Mouse (Mus musculus): ENCODE measurements around the gene Pi4k2a. TPM values are rescaled to one million over a fixed set of nuclear protein-coding genes. Genes with fewer than 3 reads are reported as not detected.
"Not testable (repeated sequence)": the region's sequence is repeated elsewhere in the genome, so short reads cannot be mapped to it uniquely, and the experiment has no call there.

The Pi4k2a gene
- polyA plus RNA-seq, 1 experiment: 26.0 TPM

DNA sequence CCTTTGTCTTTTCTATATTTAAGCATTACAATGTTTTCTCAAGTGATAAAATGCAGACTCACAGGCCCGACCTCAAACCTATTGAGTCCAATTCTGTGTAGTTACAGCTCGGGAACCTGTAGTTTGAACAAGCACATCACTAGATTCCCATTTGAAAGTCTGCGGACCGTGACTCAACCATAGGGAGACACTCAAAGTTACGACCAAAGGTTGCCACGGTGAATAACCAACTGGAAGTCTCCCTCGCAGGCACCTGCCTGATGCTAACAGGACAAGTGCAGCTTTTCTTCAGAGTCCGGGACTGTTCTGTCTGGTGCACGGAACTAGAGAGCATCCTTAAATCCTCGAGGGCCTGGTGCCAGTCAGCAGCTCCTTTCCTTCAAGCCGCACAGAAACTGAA, 9.8 kb upstream of the Pi4k2a start:
- DNase-seq (ENCODE audit: low spot score): no peak

DNA sequence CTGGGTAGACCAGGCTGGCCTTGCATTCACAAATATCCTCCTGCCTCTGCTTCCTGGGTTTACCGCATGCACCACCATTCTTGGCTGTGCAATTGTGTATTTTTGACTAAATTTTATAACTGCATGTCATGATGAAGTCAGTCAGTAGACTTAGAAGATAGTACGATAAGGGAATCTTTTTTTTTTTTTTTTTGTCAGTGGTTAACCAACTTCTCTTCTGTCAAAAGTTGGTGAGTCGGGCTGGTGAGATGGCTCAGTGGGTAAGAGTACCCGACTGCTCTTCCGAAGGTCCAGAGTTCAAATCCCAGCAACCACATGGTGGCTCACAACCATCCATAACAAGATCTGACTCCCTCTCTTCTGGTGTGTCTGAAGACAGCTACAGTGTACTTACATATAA, 8.7 kb upstream of the Pi4k2a start:
- DNase-seq (ENCODE audit: low spot score): not testable (repeated sequence)

DNA sequence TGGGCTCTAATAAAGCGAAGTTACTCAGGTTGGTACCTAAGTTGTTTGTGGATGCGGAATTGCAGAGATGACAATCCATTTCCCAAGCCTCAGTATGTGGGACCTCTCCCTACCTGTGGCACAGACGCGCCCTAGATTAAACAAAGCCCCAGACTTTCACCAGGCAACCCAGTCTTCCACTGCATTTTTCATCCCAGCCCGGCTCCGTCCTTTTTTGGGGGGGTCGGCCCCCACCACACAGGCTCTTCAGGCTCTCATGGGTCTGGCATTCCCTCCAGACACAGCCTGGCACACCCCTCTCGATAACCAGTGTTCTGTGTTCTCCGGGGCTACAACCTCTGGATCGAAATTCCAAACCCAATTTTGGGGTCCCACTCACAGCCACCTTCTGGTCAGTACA, 4.6 kb upstream of the Pi4k2a start:
- DNase-seq (ENCODE audit: low spot score): no peak

GRCm38 (mm10) chr19:42086166-42086565, 4.1 kb upstream of the Pi4k2a start, which contains the start of gene Morn4:
TSS of gene Morn4 (minus strand) at chr19:42086357.
- DNase-seq (ENCODE audit: low spot score): peak; percentile 44

DNA sequence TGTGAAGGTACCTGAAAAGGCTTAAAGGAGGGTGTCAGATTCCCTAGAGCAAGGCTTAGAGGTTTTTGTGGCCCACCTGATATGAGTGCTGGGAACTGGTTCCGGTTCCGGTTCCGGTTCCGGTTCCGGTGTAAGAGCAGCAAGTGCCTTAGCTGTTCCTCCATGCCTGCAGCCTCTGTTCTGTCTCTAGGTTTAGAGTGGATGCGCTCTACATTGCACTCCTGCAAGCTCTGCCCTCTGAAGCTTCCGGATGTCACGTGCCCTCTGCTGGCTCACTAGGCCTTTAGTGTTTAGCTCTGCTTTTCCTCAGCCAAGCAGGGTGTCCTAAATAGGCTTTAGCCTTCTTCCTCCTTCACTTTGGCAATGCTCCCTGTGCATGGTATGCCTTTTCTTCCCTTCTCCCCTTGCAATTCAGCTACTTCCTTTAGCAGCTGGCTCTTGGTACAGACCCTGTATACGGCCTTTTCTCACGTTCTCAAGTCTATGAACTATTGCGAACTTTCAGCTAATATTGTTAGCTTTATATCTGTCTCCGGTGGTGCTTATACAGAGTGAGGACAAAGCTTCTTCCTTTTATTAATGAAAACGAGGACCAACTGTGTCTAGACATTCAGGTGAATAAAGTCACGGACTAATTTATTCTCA, 1.0 kb upstream of the Pi4k2a start:
- no peak for DNase-seq (ENCODE audit: low spot score)

DNA sequence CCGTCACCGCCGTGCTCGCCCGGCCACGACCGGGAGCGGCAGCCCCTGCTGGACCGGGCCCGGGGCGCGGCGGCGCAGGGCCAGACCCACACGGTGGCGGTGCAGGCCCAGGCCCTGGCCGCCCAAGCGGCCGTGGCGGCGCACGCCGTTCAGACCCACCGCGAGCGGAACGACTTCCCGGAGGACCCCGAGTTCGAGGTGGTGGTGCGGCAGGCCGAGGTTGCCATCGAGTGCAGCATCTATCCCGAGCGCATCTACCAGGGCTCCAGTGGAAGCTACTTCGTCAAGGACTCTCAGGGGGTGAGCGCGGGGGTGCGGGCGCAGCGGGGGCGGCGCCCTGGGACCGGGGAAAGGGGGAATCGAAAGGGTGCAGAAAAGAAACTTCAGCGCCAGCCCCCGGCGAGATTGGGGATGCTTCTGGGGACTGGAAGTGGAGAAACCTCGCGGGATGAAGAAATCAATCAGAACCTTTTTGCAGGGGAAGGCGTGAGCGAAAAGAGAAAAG, 419 bp downstream of the Pi4k2a start:
- DNase-seq (ENCODE audit: low spot score): no peak

GRCm38 (mm10) chr19:42099406-42099805, 9.1 kb downstream of the Pi4k2a start:
- DNase-seq (ENCODE audit: low spot score): no peak

GRCm38 (mm10) chr19:42104681-42105080, 14.4 kb downstream of the Pi4k2a start:
- no peak for DNase-seq (ENCODE audit: low spot score)

DNA sequence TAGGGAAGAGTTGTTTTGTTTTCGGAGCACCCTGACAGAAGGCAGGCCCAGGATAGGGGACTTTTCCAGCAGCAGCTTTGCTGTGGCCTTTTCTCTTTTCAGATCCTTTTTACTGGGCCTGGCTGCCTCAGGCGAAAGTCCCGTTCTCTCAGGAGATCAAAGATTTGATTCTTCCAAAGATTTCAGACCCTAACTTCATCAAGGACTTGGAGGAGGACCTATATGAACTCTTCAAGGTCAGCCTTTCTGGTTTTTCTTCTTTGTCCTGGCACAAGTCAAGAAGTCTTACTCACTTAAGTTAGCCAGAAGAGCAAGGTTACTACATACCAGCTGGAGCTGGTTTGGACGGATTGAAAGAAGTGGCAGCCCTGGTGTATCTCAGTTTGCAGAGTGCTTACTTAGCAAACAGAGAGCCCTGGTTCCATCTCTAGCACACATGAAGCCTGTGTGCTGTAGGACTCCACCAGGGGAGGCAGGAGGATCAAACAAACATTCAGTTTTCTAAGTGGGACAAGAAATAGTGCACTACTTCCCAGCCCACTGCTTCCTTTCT, 25.6 kb downstream of the Pi4k2a start:
- no peak for DNase-seq (ENCODE audit: low spot score)

DNA sequence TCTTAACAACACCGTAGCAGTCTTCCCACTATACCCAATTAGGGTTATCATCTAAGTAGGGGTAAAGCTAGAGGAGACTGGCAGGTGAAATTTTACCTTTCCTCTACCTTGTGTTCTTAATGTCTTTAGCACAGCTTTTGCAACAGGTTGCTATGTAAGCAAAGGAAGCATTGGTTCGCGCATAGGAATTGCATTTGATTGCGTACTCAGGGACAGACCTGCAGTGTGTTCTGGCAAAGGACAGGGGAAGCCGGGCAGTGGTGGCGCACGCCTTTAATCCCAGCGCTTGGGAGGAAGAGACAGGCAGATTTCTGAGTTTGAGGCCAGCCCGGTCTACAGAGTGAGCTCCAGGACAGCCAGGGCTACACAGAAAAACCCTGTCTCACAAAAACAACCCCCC, 27.9 kb downstream of the Pi4k2a start:
- DNase-seq (ENCODE audit: low spot score): no peak

DNA sequence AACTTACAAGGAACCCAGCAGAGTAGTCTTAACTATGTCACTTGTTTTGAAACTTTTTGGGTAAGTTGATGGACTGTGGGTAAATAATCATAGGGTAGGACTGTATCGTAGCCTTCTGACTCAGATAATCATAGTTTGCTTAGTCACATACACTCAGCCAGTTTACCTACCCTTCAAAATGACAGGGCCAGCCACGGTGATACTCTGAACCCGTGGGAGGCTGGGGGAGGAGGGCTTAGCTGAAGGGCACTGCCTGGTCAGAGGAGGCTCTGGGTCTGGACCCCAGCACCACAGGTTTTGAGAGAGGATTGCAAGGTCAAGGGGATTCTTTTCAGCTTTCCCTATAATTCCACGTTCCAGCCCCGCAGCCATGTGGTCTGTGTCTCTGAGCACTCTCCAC, 28.3 kb downstream of the Pi4k2a start:
- DNase-seq (ENCODE audit: low spot score): no peak

GRCm38 (mm10) chr19:42120451-42120850, 30.2 kb downstream of the Pi4k2a start:
- peak; percentile 19 for DNase-seq (ENCODE audit: low spot score)

DNA sequence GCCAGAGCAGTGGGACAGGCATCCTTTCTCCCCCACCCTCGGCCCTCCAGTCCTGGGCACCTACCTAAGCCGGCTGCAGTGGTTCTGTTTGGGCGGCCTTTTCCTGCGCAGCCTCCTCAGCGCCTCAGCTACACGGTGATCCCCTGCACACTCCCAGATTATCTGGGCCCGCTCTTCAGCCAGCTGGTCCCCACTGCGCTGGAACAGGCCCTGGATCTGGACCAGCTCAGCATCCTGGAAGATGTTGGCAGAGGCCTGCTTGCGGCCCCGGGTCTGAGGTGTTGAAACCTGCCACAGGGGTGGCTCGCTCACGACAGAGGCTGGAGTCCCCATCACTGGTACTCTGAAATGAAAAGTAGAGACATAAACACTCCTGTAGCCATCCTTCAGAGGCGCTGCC, 34.4 kb downstream of the Pi4k2a start:
- DNase-seq (ENCODE audit: low spot score): no peak

DNA sequence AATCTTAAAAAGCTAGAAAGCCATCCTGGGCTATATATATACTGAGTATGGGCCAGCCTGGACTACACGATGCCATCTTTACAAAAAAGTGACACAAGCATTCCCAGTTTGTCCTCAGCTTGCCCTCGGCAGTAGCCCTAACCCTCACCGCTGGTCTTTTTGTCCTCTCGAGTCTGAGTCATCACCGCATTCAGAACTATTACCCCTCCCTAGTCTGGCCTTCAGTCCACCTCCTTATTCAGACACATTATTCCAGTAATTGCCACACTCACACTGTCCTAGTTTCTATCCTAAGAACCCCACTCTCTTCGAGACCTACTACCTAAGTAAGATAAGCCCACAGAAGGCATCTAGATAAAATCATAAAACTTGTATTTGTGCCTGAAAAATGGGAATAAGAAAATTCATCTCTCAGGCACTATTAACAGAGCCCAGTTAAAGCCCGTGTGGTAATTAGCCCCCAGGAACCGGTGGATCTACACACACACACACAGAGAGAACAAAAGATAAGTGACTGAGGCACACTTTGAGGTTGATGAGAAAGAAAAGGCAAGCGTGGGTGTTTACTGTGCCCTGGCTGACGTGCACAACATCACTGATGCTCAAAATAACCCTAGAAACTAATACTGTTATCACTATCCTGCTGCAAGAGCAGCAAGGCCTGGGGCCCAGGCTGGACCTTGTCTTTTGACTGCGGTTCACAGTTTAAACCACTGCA, 35.4 kb downstream of the Pi4k2a start:
- DNase-seq (ENCODE audit: low spot score): no peak

GRCm38 (mm10) chr19:42126219-42126605, 35.9 kb downstream of the Pi4k2a start:
- DNase-seq (ENCODE audit: low spot score): no peak

DNA sequence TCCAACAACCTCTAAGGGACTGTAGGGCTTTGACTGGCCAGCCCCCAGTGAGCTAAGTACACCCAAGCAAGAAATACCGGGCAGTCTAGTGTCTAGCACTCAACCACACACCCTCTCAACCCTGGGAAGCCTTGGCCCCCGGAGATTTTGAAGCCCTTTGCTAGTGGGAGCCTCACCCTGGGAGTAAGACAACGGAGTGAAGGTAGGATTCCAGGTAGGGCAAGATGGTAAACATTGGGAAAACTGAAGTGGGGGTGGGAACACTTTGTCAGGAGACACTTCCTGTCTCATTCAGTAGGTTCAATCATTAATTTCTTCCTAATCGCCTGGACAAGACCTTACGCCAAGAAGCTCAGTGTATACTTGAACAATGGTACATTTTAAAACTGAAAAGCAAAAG, 36.8 kb downstream of the Pi4k2a start:
- no peak for DNase-seq (ENCODE audit: low spot score)

GRCm38 (mm10) chr19:42128052-42128740, 37.9 kb downstream of the Pi4k2a start:
- DNase-seq (ENCODE audit: low spot score): no peak

GRCm38 (mm10) chr19:42128787-42129508, 38.7 kb downstream of the Pi4k2a start, which contains the start of gene Avpi1:
TSS of gene Avpi1 (minus strand) at chr19:42129059.
- peak; percentile 96 for DNase-seq (ENCODE audit: low spot score)

DNA sequence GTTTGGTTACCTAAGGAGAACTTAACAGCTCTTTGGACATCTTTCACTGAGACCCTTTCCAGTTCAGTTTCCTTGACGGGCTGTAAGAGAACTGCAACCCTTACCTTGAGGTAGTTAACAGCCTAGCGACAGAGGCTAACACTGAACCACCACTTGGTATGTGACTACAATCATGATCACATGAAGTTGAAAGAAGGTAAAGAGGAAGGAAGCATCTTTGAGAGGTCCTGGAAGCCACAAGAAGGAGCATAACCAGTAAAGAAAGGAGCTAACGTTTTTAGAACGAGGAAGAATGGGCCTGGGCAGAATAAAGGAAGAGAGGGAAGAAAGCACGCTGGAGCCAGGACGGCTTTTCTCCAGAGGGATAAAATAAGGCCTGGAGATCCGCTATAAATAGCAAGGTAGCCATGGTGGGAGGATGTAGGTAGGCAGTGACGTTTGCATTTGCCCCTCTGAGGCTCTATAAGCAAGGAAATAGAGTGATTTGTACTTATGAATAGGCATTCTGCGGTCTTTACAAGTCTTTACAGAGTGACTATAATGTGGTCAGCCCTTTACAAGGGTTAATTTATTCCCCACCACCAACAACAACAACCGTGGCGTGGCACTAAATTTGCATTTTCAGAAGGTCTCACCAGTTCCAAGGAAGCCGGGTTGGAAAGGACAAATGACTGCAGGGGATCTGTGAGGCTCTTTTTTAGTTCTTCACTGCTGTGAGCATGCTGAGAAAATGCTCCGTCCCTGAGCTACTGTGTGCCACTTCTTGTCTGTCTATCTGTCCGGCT, 39.4 kb downstream of the Pi4k2a start:
- DNase-seq (ENCODE audit: low spot score): no peak

DNA sequence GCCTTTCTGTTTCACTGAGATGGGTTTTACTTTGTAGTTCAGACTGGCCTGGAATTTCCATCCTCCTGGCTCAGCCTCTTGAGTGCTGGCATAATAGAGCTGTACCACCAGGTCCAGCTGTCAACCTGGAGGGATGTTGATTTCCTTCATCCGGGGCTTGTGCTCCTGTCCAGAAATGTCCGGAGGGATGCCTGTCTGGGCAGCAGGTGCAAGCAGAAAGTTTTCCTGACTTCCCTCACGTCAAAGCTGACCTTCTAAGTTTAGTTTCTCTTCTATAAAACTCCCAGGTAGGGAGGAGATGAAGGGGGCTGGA, 40.0 kb downstream of the Pi4k2a start:
- no peak for DNase-seq (ENCODE audit: low spot score)

DNA sequence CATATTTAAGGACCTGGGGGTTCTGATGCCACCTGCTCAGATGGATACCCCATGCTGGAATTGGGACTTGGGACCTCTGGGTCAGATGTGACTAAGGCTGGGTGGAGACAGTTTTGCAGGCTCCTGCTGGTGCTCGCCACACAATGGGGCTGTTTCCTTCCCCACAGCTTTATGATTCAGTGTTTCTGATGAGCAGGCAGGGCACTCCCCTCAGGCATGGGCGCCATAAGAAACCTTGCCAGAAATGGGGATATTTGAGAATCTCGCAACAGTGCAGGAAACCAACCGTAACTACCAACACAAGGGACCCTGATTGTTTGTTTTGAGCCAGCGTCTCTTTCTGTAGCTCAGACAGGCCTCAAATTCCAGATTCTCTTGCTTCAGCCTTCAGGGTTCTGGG, 40.8 kb downstream of the Pi4k2a start:
- no peak for DNase-seq (ENCODE audit: low spot score)

Data from urinary bladder, adult 2 months (tissue).